Mouse (Mus musculus): ENCODE data around the gene Thsd4.
A peak's percentile ranks its signal among the peaks of the same experiment; 100 is the strongest.

The Thsd4 gene

GRCm38 (mm10) chr9:60198530-60199200 is 323.2 kb downstream of the Thsd4 start:
- DNase-seq = no peak

- no peak for DNase-seq
Measured at GRCm38 (mm10) chr9:60195502-60195901, 326.3 kb downstream of the Thsd4 start.

GRCm38 (mm10) chr9:60194905-60195304 is 326.9 kb downstream of the Thsd4 start:
- no peak for DNase-seq

- no peak for DNase-seq
Measured at GRCm38 (mm10) chr9:60192321-60192720, 329.5 kb downstream of the Thsd4 start.

GRCm38 (mm10) chr9:60187437-60187836 is 334.4 kb downstream of the Thsd4 start:
- no peak for DNase-seq

- no peak for DNase-seq
Measured at GRCm38 (mm10) chr9:60186948-60187347, 334.9 kb downstream of the Thsd4 start.

- DNase-seq = no peak
Measured at GRCm38 (mm10) chr9:60184083-60184482, 337.8 kb downstream of the Thsd4 start.

GRCm38 (mm10) chr9:60182371-60182770 is 339.5 kb downstream of the Thsd4 start:
- DNase-seq = no peak

- no peak for DNase-seq
Measured at GRCm38 (mm10) chr9:60180936-60181335, 340.9 kb downstream of the Thsd4 start.

- no peak for DNase-seq
Measured at GRCm38 (mm10) chr9:60180114-60180513, 341.7 kb downstream of the Thsd4 start.

- DNase-seq = no peak
Measured at GRCm38 (mm10) chr9:60176311-60176710, 345.5 kb downstream of the Thsd4 start.

GRCm38 (mm10) chr9:60172459-60173060 is 349.3 kb downstream of the Thsd4 start:
- peak; percentile 12 to 13 for DNase-seq

GRCm38 (mm10) chr9:60166990-60167389 is 354.9 kb downstream of the Thsd4 start:
- DNase-seq = no peak

- DNase-seq = no peak
Measured at GRCm38 (mm10) chr9:60160855-60161254, 361.0 kb downstream of the Thsd4 start.

- DNase-seq = no peak
Measured at GRCm38 (mm10) chr9:60160194-60160593, 361.7 kb downstream of the Thsd4 start.

GRCm38 (mm10) chr9:60152990-60153389 is 368.9 kb downstream of the Thsd4 start:
- no peak for DNase-seq

GRCm38 (mm10) chr9:60151897-60152627 is 369.8 kb downstream of the Thsd4 start:
- DNase-seq = no peak

- no peak for DNase-seq
Measured at GRCm38 (mm10) chr9:60150511-60150910, 371.3 kb downstream of the Thsd4 start.

- DNase-seq = no peak
Measured at GRCm38 (mm10) chr9:60148988-60149387, 372.9 kb downstream of the Thsd4 start.

GRCm38 (mm10) chr9:60147401-60147800 is 374.4 kb downstream of the Thsd4 start:
- DNase-seq = no peak

GRCm38 (mm10) chr9:60143816-60144215 is 378.0 kb downstream of the Thsd4 start:
- no peak for DNase-seq

- no peak for DNase-seq
Measured at GRCm38 (mm10) chr9:60141081-60141514, 380.7 kb downstream of the Thsd4 start.

- DNase-seq = no peak
Measured at GRCm38 (mm10) chr9:60140411-60140810, 381.4 kb downstream of the Thsd4 start.

GRCm38 (mm10) chr9:60139446-60139845 is 382.4 kb downstream of the Thsd4 start:
- no peak for DNase-seq

All from cerebellum, adult 18-20 months (tissue).